Mouse (Mus musculus) 416B (cell line): ENCODE data around the gene Ptpn6.

Source experiments
- DNase-seq: peaks from one replicate; pipeline ENCODE4 v3.0.0; 2011; ENCODE audit warnings: low read depth

The Ptpn6 gene

GRCm38 (mm10) chr6:124755831-124756595 is 17.5 kb upstream of the Ptpn6 start, which contains the start of the genes Gm45234 and Atn1:
Gm45234 (minus strand) TSS chr6:124756021.
Atn1 (minus strand) TSS chr6:124756524.
- DNase-seq: peak; percentile 66

- DNase-seq: no peak
These were observed 16.8 kb upstream of the Ptpn6 start for GRCm38 (mm10) chr6:124755306-124755705.

GRCm38 (mm10) chr6:124753861-124754260 is 15.3 kb upstream of the Ptpn6 start:
- peak; percentile 21 for DNase-seq

- DNase-seq: no peak
These were observed 11.9 kb upstream of the Ptpn6 start for GRCm38 (mm10) chr6:124750405-124750804.

- DNase-seq: no peak
These were observed 8.4 kb upstream of the Ptpn6 start for GRCm38 (mm10) chr6:124746654-124747632.

GRCm38 (mm10) chr6:124746296-124746605 is 7.7 kb upstream of the Ptpn6 start:
- DNase-seq: no peak

- DNase-seq: peak; percentile 95
These were observed 7.2 kb upstream of the Ptpn6 start for GRCm38 (mm10) chr6:124745490-124746295.

GRCm38 (mm10) chr6:124744755-124745321 is 6.3 kb upstream of the Ptpn6 start:
- DNase-seq: no peak

GRCm38 (mm10) chr6:124743647-124744046 is 5.1 kb upstream of the Ptpn6 start:
- DNase-seq: no peak

GRCm38 (mm10) chr6:124742839-124743514 is 4.5 kb upstream of the Ptpn6 start:
- no peak for DNase-seq

GRCm38 (mm10) chr6:124741842-124742241 is 3.3 kb upstream of the Ptpn6 start:
- DNase-seq: no peak

GRCm38 (mm10) chr6:124740888-124741761 is 2.6 kb upstream of the Ptpn6 start, which contains the start of gene Grcc10:
Grcc10 (minus strand) TSS chr6:124741374.
- peak; percentile 99 for DNase-seq

- DNase-seq: peak; percentile 86
These were observed 1.8 kb upstream of the Ptpn6 start for GRCm38 (mm10) chr6:124740211-124740887.

- no peak for DNase-seq
These were observed 800 bp upstream of the Ptpn6 start for GRCm38 (mm10) chr6:124739231-124739796.

GRCm38 (mm10) chr6:124737040-124737439 is 1.5 kb downstream of the Ptpn6 start:
- DNase-seq: no peak

- no peak for DNase-seq
These were observed 4.1 kb downstream of the Ptpn6 start for GRCm38 (mm10) chr6:124734417-124734816.

- DNase-seq: peak; percentile 92
These were observed 5.8 kb downstream of the Ptpn6 start for GRCm38 (mm10) chr6:124732476-124733370.

GRCm38 (mm10) chr6:124731038-124731437 is 7.5 kb downstream of the Ptpn6 start:
- DNase-seq: no peak
